Mouse (Mus musculus): ENCODE data around the gene Sh3bgrl2. TPM values are rescaled to one million over a fixed set of nuclear protein-coding genes. Genes with fewer than 3 reads are reported as not detected.

Gene Sh3bgrl2
- polyA plus RNA-seq, 1 experiment from 2014 or later: 13.9 TPM

DNA sequence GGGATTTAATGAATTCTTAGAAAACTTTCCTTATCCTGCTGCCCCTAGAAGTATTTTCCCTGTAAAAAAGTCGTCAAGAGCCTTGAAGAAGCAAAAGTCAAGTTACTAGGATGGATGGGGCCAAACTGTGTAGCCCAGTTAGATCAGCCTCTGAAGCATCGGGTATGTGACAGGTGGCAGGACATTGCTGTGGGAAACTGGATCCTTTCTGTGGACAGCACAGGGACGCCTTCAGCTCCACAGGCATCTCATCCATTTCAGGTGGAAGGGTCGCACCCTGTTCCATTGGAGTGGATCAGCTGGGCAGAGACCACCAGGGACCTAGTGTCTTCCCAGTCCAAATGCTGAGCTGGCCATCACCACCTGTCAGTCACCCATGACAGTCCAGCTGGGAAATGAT is 30.9 kb downstream of the Sh3bgrl2 start:
- H3K9me3 ChIP-seq (ENCODE audit: control insufficient read depth, low read length): no peaks in the 10 kb centered on the region
- no peaks in the 10 kb centered on the region for H3K27me3 ChIP-seq (ENCODE audit: control insufficient read depth, insufficient read depth, low read length)
- no peak overlapping the region for H3K4me3 ChIP-seq (ENCODE audit: control insufficient read depth in 1 of 2, insufficient read depth in 1 of 2, low read depth in 1 of 2, low read length in 2 of 2)
- H3K9ac ChIP-seq (ENCODE audit: low read length): no peak overlapping the region
- no peak for ATAC-seq (ENCODE audit: insufficient number of reproducible peaks, insufficient read depth, low FRiP score, low read depth)
- H3K36me3 ChIP-seq (ENCODE audit: control insufficient read depth, insufficient read depth, low read length): peaks cover 27% of the 10 kb centered on the region
- no peak overlapping the region for H3K4me2 ChIP-seq (ENCODE audit: low read length)
- no peak overlapping the region for H3K27ac ChIP-seq (replicated peaks in 1 of 2; ENCODE audit: control insufficient read depth in 1 of 2, insufficient read depth in 1 of 2, low read depth in 2 of 2, low read length in 2 of 2)
- H3K4me1 ChIP-seq (ENCODE audit: control insufficient read depth in 2 of 2, insufficient read depth in 2 of 2, low read length in 2 of 2): peaks cover 2 to 10% of the 10 kb centered on the region in 2 experiments; a peak in 2 of 4 replicates
- 76% methylated on average over 4 of the region's 4 CpGs for WGBS

DNA sequence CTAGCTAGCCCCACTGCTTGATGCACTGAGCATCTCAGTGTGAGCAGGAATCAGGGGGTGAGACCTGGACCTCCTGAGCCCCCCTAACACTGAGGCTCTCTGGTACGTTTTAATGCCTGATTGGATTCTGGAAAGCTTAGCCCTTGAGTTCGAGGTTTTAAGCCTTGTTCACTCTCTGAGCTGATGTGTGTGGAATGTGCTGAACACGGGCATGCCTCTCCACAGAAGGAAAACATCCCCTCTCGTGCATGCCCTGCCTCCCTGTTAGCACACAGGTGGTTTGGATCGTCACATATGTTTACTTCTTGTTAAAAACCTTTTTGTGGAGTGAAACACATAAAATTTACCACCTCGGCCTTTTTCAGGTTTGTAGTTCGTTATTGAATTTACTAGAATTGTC is 34.6 kb downstream of the Sh3bgrl2 start:
- no peak overlapping the region for H3K4me2 ChIP-seq (ENCODE audit: low read length)
- H3K9ac ChIP-seq (ENCODE audit: low read length): no peak overlapping the region
- peaks cover 23% of the 10 kb centered on the region for H3K36me3 ChIP-seq (ENCODE audit: control insufficient read depth, insufficient read depth, low read length)
- no peak for ATAC-seq (ENCODE audit: insufficient number of reproducible peaks, insufficient read depth, low FRiP score, low read depth)
- no peaks in the 10 kb centered on the region for H3K9me3 ChIP-seq (ENCODE audit: control insufficient read depth, low read length)
- no peaks in the 10 kb centered on the region for H3K4me1 ChIP-seq (ENCODE audit: control insufficient read depth in 2 of 2, insufficient read depth in 2 of 2, low read length in 2 of 2)
- no peak overlapping the region for H3K27ac ChIP-seq (replicated peaks in 1 of 2; ENCODE audit: control insufficient read depth in 1 of 2, insufficient read depth in 1 of 2, low read depth in 2 of 2, low read length in 2 of 2)
- H3K4me3 ChIP-seq (ENCODE audit: control insufficient read depth in 1 of 2, insufficient read depth in 1 of 2, low read depth in 1 of 2, low read length in 2 of 2): no peak overlapping the region
- H3K27me3 ChIP-seq (ENCODE audit: control insufficient read depth, insufficient read depth, low read length): no peaks in the 10 kb centered on the region
- 51% methylated on average over 7 of the region's 7 CpGs for WGBS

DNA sequence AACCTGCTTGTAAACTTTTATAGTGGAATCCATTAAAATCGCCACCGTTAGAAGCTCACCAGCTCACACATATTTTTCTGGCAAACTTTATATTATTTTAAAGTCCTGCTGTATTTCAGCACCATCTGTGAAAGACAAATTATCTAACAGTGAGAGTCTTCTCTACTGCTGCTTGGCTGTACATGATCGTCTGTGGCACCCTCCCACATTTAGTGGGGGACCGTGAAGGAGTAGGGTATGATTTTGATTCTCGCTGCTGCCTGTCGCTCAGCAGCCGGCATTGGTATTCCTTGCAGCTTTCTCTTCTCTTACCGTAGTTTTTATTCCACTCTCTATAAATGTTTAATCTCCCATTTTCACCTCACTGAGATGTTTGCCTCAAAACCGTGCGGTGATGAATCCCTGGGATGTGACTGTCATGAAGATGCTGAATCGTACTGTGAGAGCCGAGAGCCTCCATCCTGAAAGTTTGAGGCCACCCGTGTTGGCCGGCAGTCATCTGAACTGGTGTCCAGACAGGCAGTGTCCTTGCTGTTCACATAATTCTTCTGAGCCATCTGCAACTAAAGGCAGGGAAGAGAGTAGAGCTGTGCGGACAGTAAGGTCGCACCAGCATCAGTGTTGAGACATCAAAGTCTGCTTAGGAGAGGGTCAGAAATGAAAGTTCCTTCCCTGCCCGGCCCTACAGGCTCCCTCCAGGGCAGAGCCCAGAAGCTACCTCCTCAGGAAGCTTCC is 38.4 kb downstream of the Sh3bgrl2 start:
- H3K9me3 ChIP-seq (ENCODE audit: control insufficient read depth, low read length): no peaks in the 10 kb centered on the region
- H3K27ac ChIP-seq (replicated peaks in 1 of 2; ENCODE audit: control insufficient read depth in 1 of 2, insufficient read depth in 1 of 2, low read depth in 2 of 2, low read length in 2 of 2): no peak overlapping the region
- no peak overlapping the region for H3K9ac ChIP-seq (ENCODE audit: low read length)
- H3K36me3 ChIP-seq (ENCODE audit: control insufficient read depth, insufficient read depth, low read length): no peaks in the 10 kb centered on the region
- no peaks in the 10 kb centered on the region for H3K27me3 ChIP-seq (ENCODE audit: control insufficient read depth, insufficient read depth, low read length)
- no peak for ATAC-seq (ENCODE audit: insufficient number of reproducible peaks, insufficient read depth, low FRiP score, low read depth)
- 87% methylated on average over 17 of the region's 17 CpGs for WGBS
- H3K4me3 ChIP-seq (ENCODE audit: control insufficient read depth in 1 of 2, insufficient read depth in 1 of 2, low read depth in 1 of 2, low read length in 2 of 2): no peak overlapping the region
- no peak overlapping the region for H3K4me2 ChIP-seq (ENCODE audit: low read length)
- H3K4me1 ChIP-seq (ENCODE audit: control insufficient read depth in 2 of 2, insufficient read depth in 2 of 2, low read length in 2 of 2): peaks cover 4 to 9% of the 10 kb centered on the region in 2 experiments

DNA sequence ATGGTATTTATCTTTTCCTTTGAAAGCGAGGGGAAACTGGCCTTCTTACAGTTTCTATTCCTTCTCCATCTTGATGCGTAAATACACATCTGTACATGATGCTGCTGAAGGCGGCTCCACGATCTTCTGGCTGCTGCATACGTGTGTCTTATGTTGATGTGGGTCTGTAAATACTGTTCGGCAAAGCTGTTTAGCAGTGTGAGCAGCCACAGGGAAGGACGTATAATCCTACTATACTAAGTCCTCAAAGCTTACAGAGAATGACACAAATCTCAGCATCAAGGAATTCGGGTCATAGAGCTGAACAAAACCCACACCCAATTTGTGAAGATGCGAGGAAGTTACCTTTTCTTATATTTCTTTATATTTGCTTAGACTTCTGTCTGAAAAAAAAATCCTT is 39.0 kb downstream of the Sh3bgrl2 start:
- H3K4me2 ChIP-seq (ENCODE audit: low read length): no peak overlapping the region
- H3K36me3 ChIP-seq (ENCODE audit: control insufficient read depth, insufficient read depth, low read length): no peaks in the 10 kb centered on the region
- H3K9me3 ChIP-seq (ENCODE audit: control insufficient read depth, low read length): no peaks in the 10 kb centered on the region
- H3K4me1 ChIP-seq (ENCODE audit: control insufficient read depth in 2 of 2, insufficient read depth in 2 of 2, low read length in 2 of 2): peaks cover 4 to 9% of the 10 kb centered on the region in 2 experiments
- H3K9ac ChIP-seq (ENCODE audit: low read length): no peak overlapping the region
- no peak overlapping the region for H3K4me3 ChIP-seq (ENCODE audit: control insufficient read depth in 1 of 2, insufficient read depth in 1 of 2, low read depth in 1 of 2, low read length in 2 of 2)
- H3K27me3 ChIP-seq (ENCODE audit: control insufficient read depth, insufficient read depth, low read length): no peaks in the 10 kb centered on the region
- no peak for ATAC-seq (ENCODE audit: insufficient number of reproducible peaks, insufficient read depth, low FRiP score, low read depth)
- no peak overlapping the region for H3K27ac ChIP-seq (replicated peaks in 1 of 2; ENCODE audit: control insufficient read depth in 1 of 2, insufficient read depth in 1 of 2, low read depth in 2 of 2, low read length in 2 of 2)
- WGBS: 89% methylated on average over 9 of the region's 9 CpGs

DNA sequence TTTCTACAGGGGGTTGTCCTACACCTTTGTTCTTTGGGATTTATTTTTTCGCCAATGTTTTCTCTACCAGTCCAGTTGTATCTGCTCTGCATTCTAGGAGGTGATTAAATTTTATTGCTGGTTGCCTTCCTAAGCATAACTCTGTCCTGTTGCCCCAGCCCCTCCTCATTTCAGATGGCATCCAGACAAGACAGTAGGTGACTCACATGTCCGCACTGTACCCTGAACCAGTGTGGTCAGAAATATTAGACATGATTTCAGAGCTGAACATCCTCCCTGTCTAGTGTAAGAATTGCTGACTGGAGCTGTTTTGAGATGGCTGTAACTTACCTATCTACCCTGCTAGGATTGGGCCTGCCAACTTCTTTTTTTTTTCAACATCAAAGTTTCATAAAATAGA is 40.9 kb downstream of the Sh3bgrl2 start:
- 83% methylated on average over 2 of the region's 2 CpGs for WGBS
- Histone ChIP-seq H3K36me3 (ENCODE audit: control insufficient read depth, insufficient read depth, low read length) (no peaks in the 10 kb centered on the region), H3K4me1 (ENCODE audit: control insufficient read depth in 2 of 2, insufficient read depth in 2 of 2, low read length in 2 of 2) (peaks cover 4 to 9% of the 10 kb centered on the region in 2 experiments), H3K27me3 (ENCODE audit: control insufficient read depth, insufficient read depth, low read length) (no peaks in the 10 kb centered on the region), H3K4me2 (ENCODE audit: low read length) (no peak overlapping the region), H3K27ac (replicated peaks in 1 of 2; ENCODE audit: control insufficient read depth in 1 of 2, insufficient read depth in 1 of 2, low read depth in 2 of 2, low read length in 2 of 2) (no peak overlapping the region), H3K9ac (ENCODE audit: low read length) (no peak overlapping the region), H3K4me3 (ENCODE audit: control insufficient read depth in 1 of 2, insufficient read depth in 1 of 2, low read depth in 1 of 2, low read length in 2 of 2) (no peak overlapping the region), H3K9me3 (ENCODE audit: control insufficient read depth, low read length) (no peaks in the 10 kb centered on the region)
- no peak for ATAC-seq (ENCODE audit: insufficient number of reproducible peaks, insufficient read depth, low FRiP score, low read depth)

DNA sequence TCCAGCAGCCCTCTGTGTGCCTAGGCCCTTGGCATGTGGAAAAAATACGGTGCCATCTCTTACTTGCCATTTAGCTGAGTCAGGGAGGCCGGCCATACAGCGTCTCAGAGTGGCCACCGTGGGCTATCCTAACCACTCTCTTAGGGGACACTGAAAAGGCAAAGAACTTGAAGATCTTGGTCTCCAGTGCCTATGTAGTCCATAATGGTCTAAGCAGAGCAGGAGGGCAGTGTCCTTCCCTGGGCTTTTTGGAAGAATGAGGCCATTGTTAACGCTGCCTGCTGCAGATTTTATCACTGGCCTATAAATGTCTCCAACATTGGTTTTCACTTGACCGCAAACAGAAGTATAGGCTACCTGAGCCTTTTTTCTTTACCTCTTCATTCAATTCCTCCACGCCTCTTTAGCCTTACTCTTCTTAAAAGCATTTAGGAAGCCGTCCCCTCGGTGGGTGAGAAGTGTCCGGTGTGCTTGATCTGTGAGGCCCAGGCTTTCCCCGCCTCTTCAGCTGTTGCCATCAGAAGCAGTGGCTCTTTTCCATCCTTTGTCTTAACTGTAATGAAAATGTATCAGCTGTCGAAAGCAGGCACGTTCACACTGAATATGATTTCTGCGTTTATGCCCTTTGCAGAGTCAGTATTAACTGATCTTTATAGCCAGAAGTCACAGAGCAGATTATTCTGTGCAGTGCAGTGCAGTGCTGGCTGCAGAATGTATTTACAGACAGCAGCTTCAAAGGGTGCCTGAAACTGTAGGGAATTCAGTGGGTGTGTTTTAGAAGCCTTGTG is 41.7 kb downstream of the Sh3bgrl2 start:
- Histone ChIP-seq H3K27ac (replicated peaks in 1 of 2; ENCODE audit: control insufficient read depth in 1 of 2, insufficient read depth in 1 of 2, low read depth in 2 of 2, low read length in 2 of 2) (no peak overlapping the region), H3K36me3 (ENCODE audit: control insufficient read depth, insufficient read depth, low read length) (no peaks in the 10 kb centered on the region), H3K4me1 (ENCODE audit: control insufficient read depth in 2 of 2, insufficient read depth in 2 of 2, low read length in 2 of 2) (peaks cover 4 to 9% of the 10 kb centered on the region in 2 experiments), H3K27me3 (ENCODE audit: control insufficient read depth, insufficient read depth, low read length) (no peaks in the 10 kb centered on the region), H3K4me3 (ENCODE audit: control insufficient read depth in 1 of 2, insufficient read depth in 1 of 2, low read depth in 1 of 2, low read length in 2 of 2) (no peak overlapping the region), H3K4me2 (ENCODE audit: low read length) (no peak overlapping the region), H3K9me3 (ENCODE audit: control insufficient read depth, low read length) (no peaks in the 10 kb centered on the region), H3K9ac (ENCODE audit: low read length) (no peak overlapping the region)
- WGBS: 48% methylated on average over 14 of the region's 14 CpGs
- no peak for ATAC-seq (ENCODE audit: insufficient number of reproducible peaks, insufficient read depth, low FRiP score, low read depth)

DNA sequence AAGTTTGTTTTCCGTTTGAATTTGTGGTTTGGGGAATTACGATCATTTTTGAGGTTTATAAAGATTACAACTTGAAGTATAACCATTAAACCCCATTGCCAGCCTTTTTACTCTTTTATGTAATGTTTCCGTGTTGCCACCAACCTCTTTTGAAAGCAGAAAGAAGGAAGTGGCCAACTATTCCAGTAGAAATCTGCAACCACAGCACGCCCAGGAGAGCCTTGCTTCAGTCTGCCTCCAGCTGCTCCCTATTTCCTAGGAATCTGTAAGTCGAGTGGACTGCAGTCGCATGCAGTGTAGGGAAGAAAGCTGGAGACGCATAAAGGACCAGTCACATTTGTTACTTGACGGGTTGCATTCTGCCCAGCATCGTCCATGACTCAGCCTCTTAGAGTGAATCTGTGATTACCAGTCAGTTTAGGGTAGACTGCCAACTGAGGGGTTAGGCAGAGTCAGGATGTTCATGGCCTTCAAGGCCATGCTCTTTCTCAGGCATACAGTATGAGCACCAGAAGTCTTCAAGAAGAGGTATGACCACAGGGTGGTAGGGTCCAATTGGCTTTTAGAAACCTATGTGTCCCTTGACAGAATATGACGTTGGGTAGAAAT is 43.8 kb downstream of the Sh3bgrl2 start:
- H3K9me3 ChIP-seq (ENCODE audit: control insufficient read depth, low read length): no peaks in the 10 kb centered on the region
- no peaks in the 10 kb centered on the region for H3K27me3 ChIP-seq (ENCODE audit: control insufficient read depth, insufficient read depth, low read length)
- peaks cover 4 to 9% of the 10 kb centered on the region in 2 experiments for H3K4me1 ChIP-seq (ENCODE audit: control insufficient read depth in 2 of 2, insufficient read depth in 2 of 2, low read length in 2 of 2)
- no peak for ATAC-seq (ENCODE audit: insufficient number of reproducible peaks, insufficient read depth, low FRiP score, low read depth)
- H3K27ac ChIP-seq (replicated peaks in 1 of 2; ENCODE audit: control insufficient read depth in 1 of 2, insufficient read depth in 1 of 2, low read depth in 2 of 2, low read length in 2 of 2): no peak overlapping the region
- no peak overlapping the region for H3K4me2 ChIP-seq (ENCODE audit: low read length)
- no peaks in the 10 kb centered on the region for H3K36me3 ChIP-seq (ENCODE audit: control insufficient read depth, insufficient read depth, low read length)
- 86% methylated on average over 10 of the region's 10 CpGs for WGBS
- H3K9ac ChIP-seq (ENCODE audit: low read length): no peak overlapping the region
- H3K4me3 ChIP-seq (ENCODE audit: control insufficient read depth in 1 of 2, insufficient read depth in 1 of 2, low read depth in 1 of 2, low read length in 2 of 2): no peak overlapping the region
